Mouse (Mus musculus) liver, adult 2 months (tissue): Measurements from ENCODE around the gene Ubxn4.

Source experiments
- CTCF ChIP-seq: fragments of 200-500 bp; IDR thresholded peaks from 2 replicates; pipeline ENCODE4 v1.5.1; 2011; ENCODE audit warnings: low read depth, low read length, control low read depth
- POLR2A ChIP-seq: fragments of 200-500 bp; IDR thresholded peaks from 2 replicates; pipeline ENCODE4 v1.6.1; 2011; ENCODE audit warnings: low read length, control low read depth; ENCODE audit not compliant: insufficient read depth; ENCODE audit errors: extremely low read depth

DNA sequence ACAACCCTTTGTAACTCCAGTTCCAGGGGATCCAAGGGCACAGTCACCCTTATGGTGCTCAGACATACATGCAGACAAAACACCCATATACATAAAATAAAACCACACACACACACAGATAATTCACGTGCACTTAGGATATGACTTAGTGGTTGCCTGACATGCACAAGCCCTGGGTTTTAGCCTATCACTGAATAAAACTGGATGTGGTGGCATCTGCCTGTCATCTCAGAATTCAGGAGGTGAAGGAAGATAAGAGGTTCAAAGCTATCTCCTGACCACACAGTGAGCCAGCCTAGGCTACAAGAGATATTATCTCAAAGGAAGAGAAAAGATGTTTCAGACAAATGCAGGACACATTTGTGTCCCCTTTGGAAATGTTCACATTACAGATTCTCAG, 83.4 kb downstream of the Ubxn4 start:
- TF ChIP-seq POLR2A: no peak
- no peak for TF ChIP-seq CTCF
